Mouse (Mus musculus) forebrain, embryonic 15.5 days (tissue): ENCODE measurements around the gene Vmn1r239-ps. TPM values are rescaled to one million over a fixed set of nuclear protein-coding genes. Genes with fewer than 3 reads are reported as not detected.
"Not testable (repeated sequence)": the region's sequence is repeated elsewhere in the genome, so short reads cannot be mapped to it uniquely, and the experiment has no call there.

ENCODE experiments used
- ATAC-seq: fragments of 200-750 bp; cut with Nextera tagmentation; replicated peaks from 2 replicates; pipeline ENCODE4 v1.8.0; 2017; ENCODE audit warnings: mild to moderate bottlenecking, moderate TSS enrichment, moderate library complexity
- H3K27ac ChIP-seq: fragments of 300-500 bp; sonication (generic); replicated peaks from 2 replicates; pipeline ENCODE4 v1.5.1; 2015; ENCODE audit warnings: mild to moderate bottlenecking, inconsistent platforms
- H3K27me3 ChIP-seq: fragments of 300-500 bp; sonication (generic); 2 replicates; pipeline ENCODE4 v1.6.1; 2015; ENCODE audit warnings: inconsistent platforms
- H3K36me3 ChIP-seq: fragments of 300-500 bp; sonication (generic); 2 replicates; pipeline ENCODE4 v1.6.1; 2015; ENCODE audit warnings: mild to moderate bottlenecking, inconsistent platforms
- H3K4me1 ChIP-seq: fragments of 300-500 bp; sonication (generic); 2 replicates; pipeline ENCODE4 v1.6.1; 2015; ENCODE audit warnings: inconsistent platforms
- H3K4me2 ChIP-seq: fragments of 300-500 bp; sonication (generic); replicated peaks from 2 replicates; pipeline ENCODE4 v1.6.1; 2015; ENCODE audit warnings: mild to moderate bottlenecking, inconsistent platforms
- H3K4me3 ChIP-seq: fragments of 300-500 bp; sonication (generic); 2 replicates; pipeline ENCODE4 v1.5.1; 2015; ENCODE audit warnings: mild to moderate bottlenecking, inconsistent platforms
- H3K9ac ChIP-seq: fragments of 300-500 bp; sonication (generic); replicated peaks from 2 replicates; pipeline ENCODE4 v1.6.1; 2015; ENCODE audit warnings: mild to moderate bottlenecking, inconsistent platforms
- H3K9me3 ChIP-seq: fragments of 300-500 bp; sonication (generic); 2 replicates; pipeline ENCODE4 v1.6.1; 2016; ENCODE audit warnings: inconsistent platforms
- WGBS: fragments of 180-500 bp; shearing (Covaris S2); methylation state at CpG from one replicate; pipeline ENCODE4 v1.1.7; 2015; ENCODE audit warnings: mixed read lengths; 5-methylcytosine and 5-hydroxymethylcytosine counted together
- polyA plus RNA-seq: library from polyadenylated mRNA; unstranded; fragments of >200 nt; fragmentation: Nextera tagmentation; extraction: Ambion mirVana; gene quantifications from 2 replicates; pipeline ENCODE4 v1.2.1, GENCODE M21; 2015

The Vmn1r239-ps gene
- not detected in 2 replicates for polyA plus RNA-seq

DNA sequence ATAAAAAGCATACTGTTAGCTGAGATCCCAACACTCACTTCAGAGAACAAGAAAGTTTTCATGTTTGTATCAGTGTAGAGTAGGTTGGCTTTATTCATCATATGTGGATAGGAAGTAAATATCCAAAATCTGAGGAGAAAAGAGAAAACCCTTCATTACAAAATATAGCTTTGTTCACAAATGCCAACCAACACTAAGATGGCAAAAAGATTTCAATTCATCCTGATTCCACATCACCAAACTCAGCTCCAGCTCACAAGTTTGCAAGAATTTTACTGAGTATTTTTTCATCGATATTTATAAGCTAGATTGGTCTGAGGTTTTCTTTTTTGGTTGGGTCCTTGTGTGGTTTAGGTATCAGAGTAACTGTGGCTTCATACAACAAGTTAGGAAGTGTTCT, at the start of gene Vmn1r239-ps:
Vmn1r239-ps (minus strand) TSS at position 101 of the 400 bp plus-strand sequence.
- not testable (repeated sequence) for H3K9ac ChIP-seq, H3K4me3 ChIP-seq, H3K27me3 ChIP-seq, H3K4me2 ChIP-seq, H3K9me3 ChIP-seq, ATAC-seq, H3K4me1 ChIP-seq, H3K27ac ChIP-seq, H3K36me3 ChIP-seq
- WGBS = 82% methylated on average over 1 of the region's 1 CpGs

DNA sequence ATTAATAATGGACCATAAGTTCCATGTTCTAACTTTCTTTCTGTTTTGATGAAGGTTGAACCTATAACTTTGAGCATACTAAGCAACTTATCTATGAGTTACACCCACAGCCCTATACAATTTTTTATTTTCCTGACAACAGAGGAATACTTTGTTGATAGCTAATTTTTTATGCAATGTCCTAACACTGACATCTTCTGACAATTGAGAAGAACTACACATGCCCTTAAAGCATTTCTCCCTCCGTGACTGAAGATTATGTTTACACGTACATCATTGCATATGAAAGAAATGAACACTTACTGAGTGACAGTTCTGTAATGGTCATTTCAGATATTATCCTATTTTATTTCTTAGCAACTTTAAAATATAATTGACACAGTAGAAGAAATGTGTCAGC, 36.0 kb upstream of the Vmn1r239-ps start:
- WGBS = 68% methylated on average over 2 of the region's 2 CpGs
- no peaks in the 10 kb centered on the region for H3K36me3 ChIP-seq
- H3K4me1 ChIP-seq = no peaks in the 10 kb centered on the region

DNA sequence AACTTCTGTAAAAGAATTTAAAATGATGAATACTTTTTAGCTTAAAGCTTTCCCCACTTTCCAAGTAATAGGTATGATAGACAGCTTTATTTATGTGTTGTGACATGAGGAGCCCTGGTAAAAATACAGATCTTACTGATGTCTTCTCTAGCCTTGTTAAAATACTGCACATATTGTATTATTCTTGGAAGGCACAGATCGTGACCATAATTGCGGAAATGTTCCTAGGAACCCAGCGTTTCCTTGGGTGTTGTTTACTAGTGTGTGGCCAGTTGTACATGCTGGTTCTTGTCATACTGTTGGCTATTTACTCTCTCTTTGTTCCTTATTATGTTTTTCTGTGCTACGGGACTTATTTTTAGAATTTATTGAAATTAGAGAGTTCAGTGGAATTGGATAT, 10.1 kb downstream of the Vmn1r239-ps start:
- Histone ChIP-seq H3K4me3 (no peak overlapping the region), H3K36me3 (no peaks in the 10 kb centered on the region), H3K27ac (no peak overlapping the region), H3K27me3 (no peaks in the 10 kb centered on the region), H3K4me2 (no peak overlapping the region), H3K9ac (no peak overlapping the region), H3K9me3 (no peaks in the 10 kb centered on the region), H3K4me1 (no peaks in the 10 kb centered on the region)
- no peak for ATAC-seq
- 82% methylated on average over 4 of the region's 4 CpGs for WGBS

More for the DNA sequence above, 36.0 kb upstream of the Vmn1r239-ps start:
- no peak overlapping the region for H3K4me3 ChIP-seq
- no peak for ATAC-seq
- no peak overlapping the region for H3K27ac ChIP-seq
- H3K9ac ChIP-seq = no peak overlapping the region
- H3K27me3 ChIP-seq = no peaks in the 10 kb centered on the region
- H3K9me3 ChIP-seq = no peaks in the 10 kb centered on the region
- H3K4me2 ChIP-seq = no peak overlapping the region

DNA sequence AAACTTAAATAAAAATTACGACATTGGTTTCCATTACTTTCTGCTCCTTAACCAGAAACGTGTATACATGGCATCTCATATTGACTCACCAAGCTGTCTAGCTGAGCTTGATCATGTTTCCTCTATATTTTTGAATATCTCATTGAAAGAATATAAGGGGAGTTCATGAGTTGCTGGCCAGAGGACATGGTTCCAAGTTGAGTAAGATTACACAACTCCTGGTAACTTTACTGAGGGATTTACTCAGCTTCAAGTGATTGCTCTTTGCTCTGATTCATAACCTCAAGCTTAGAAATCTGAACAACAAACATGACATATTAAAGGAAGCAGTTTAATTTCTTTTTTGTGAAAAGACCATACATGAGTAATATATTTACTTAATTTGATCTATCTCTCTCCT, 18.1 kb downstream of the Vmn1r239-ps start:
- WGBS = 90% methylated on average over 2 of the region's 2 CpGs
- Histone ChIP-seq H3K27me3 (no peaks in the 10 kb centered on the region), H3K9ac (no peak overlapping the region), H3K9me3 (no peaks in the 10 kb centered on the region), H3K27ac (no peak overlapping the region), H3K4me2 (no peak overlapping the region), H3K36me3 (no peaks in the 10 kb centered on the region), H3K4me3 (no peak overlapping the region), H3K4me1 (no peaks in the 10 kb centered on the region)
- no peak for ATAC-seq

DNA sequence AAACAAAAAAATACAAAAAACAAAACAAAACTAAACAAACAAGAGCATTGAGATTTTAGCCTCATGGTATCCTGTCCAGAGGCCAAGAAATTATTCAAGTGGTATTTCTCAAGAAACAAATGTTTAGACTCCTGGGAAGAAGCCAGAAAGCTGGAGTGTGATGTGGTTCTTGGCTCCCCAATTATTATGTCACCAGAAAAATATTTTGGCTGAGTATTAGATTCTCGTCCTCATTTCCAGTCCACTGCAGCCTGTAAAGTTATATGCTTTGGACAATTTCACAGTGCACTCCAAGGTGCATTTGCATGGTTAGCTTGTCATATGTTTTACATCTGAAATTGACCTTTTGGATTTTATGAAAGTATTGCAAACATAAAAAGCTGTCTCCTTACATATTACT, 23.8 kb downstream of the Vmn1r239-ps start:
- no peaks in the 10 kb centered on the region for H3K9me3 ChIP-seq
- 48% methylated on average over 1 of the region's 1 CpGs for WGBS
- ATAC-seq = no peak
- no peak overlapping the region for H3K4me3 ChIP-seq
- no peak overlapping the region for H3K9ac ChIP-seq
- no peak overlapping the region for H3K27ac ChIP-seq
- H3K4me2 ChIP-seq = no peak overlapping the region
- H3K4me1 ChIP-seq = no peaks in the 10 kb centered on the region
- no peaks in the 10 kb centered on the region for H3K27me3 ChIP-seq
- no peaks in the 10 kb centered on the region for H3K36me3 ChIP-seq

DNA sequence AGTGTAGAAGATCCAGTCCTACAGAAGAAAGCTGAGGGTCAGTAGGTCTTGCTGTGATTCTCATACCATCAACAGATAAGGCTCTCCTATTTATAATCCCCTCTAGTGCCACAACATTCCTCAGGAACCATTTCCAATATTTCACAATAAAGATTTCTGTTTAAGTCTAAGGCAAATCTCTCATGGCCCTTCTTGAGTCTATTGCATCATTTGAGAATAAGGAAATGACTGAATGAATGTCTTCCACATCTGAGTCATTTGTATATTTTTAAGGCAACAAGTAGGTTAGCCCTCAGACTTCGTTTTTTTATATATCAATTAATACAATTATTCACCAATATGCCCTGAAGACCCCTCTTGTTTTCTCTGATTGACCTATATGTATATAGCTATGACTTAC, 24.4 kb downstream of the Vmn1r239-ps start, which contains the start of gene Il13ra2:
Il13ra2 (minus strand) TSS at position 64 of the 400 bp plus-strand sequence.
- Histone ChIP-seq H3K9ac (no peak within 1 kb of the TSS), H3K4me1 (no peaks in the 10 kb centered on the region), H3K4me3 (no peak within 1 kb of the TSS), H3K27ac (no peak within 1 kb of the TSS), H3K9me3 (no peaks in the 10 kb centered on the region), H3K4me2 (no peak within 1 kb of the TSS), H3K36me3 (no peaks in the 10 kb centered on the region), H3K27me3 (no peaks in the 10 kb centered on the region)
- ATAC-seq = no peak
- 59% methylated on average over 1 of the region's 1 CpGs for WGBS

Other genes with a start within 250 kb of the Vmn1r239-ps start
- not detected in 2 replicates for gene Il13ra2, start 24.5 kb downstream of the Vmn1r239-ps start, polyA plus RNA-seq
- gene Lrch2, start 100.4 kb upstream of the Vmn1r239-ps start, polyA plus RNA-seq = 15.9 and 18.0 TPM in 2 replicates